Mouse (Mus musculus): ENCODE results near the gene Cdip1.

- TF ChIP-seq POLR2A (IDR thresholded peaks at IDR 0.05; ENCODE audit: borderline replicate concordance, low read depth, low read length) (no peak), CTCF (IDR thresholded peaks at IDR 0.05; ENCODE audit: low read depth, low read length) (no peak)
Observed at GRCm38 (mm10) chr16:4818349-4818748, 28.3 kb upstream of the Cdip1 start.
